Mouse (Mus musculus): Measurements from ENCODE around the gene Sesn2. TPM values are rescaled to one million over a fixed set of nuclear protein-coding genes. Genes with fewer than 3 reads are reported as not detected.

Gene Sesn2
- polyA plus RNA-seq, 1 experiment from 2014 or later = 16.0 TPM

- Histone ChIP-seq H3K27me3 (replicated peaks; ENCODE audit: insufficient read depth, low read length) (no peaks in the 10 kb centered on the region), H3K36me3 (ENCODE audit: insufficient read depth, low read length) (0 out of 2 replicates have a peak, but pooled peaks cover 6% of the 10 kb centered on the region), H3K9ac (replicated peaks; ENCODE audit: low read depth) (peak within 1 kb of the TSS; percentile 53), H3K9me3 (ENCODE audit: low read length) (no peaks in the 10 kb centered on the region), H3K27ac (ENCODE audit: low read length) (0 out of 2 replicates have a peak within 1 kb of the TSS, but pooled peaks have one; percentile 34), H3K4me3 (ENCODE audit: low read depth, low read length) (peak within 1 kb of the TSS; percentile 71), H3K4me1 (ENCODE audit: insufficient read depth, low read depth, low read length) (peaks cover 6% of the 10 kb centered on the region; the same call in 1 of the 2 replicates), H3K4me2 (replicated peaks; ENCODE audit: low read depth, low read length) (peak within 1 kb of the TSS; percentile 65)
- DNase-seq (ENCODE audit: low spot score) (peak; percentile 96), ATAC-seq (peak; percentile 93)
- TF ChIP-seq CTCF (IDR thresholded peaks at IDR 0.05) = peak; percentile 65
- TF ChIP-seq EP300 (IDR thresholded peaks at IDR 0.05) = peak; percentile 49; the same call in 1 of the 2 replicates
- WGBS = under 1% methylated on average over 44 of the region's 44 CpGs
Observed at GRCm38 (mm10) chr4:132463430-132464254, 46.7 kb downstream of the Sesn2 start, which contains the start of gene Med18. Med18 (minus strand) TSS chr4:132463921.

GRCm38 (mm10) chr4:132462836-132463235 lies 47.5 kb downstream of the Sesn2 start:
- H3K9ac ChIP-seq (replicated peaks; ENCODE audit: low read depth) = peak overlapping the region; percentile 53
- no peak for TF ChIP-seq EP300 (IDR thresholded peaks at IDR 0.05)
- peaks cover 6% of the 10 kb centered on the region; the same call in 1 of the 2 replicates for H3K36me3 ChIP-seq (ENCODE audit: insufficient read depth, low read length)
- no peak overlapping the region for H3K27ac ChIP-seq (ENCODE audit: low read length)
- ATAC-seq (no peak), DNase-seq (ENCODE audit: low spot score) (no peak)
- peak overlapping the region; percentile 71 for H3K4me3 ChIP-seq (ENCODE audit: low read depth, low read length)
- 3% methylated on average over 11 of the region's 11 CpGs for WGBS
- no peaks in the 10 kb centered on the region for H3K27me3 ChIP-seq (replicated peaks; ENCODE audit: insufficient read depth, low read length)
- H3K4me1 ChIP-seq (ENCODE audit: insufficient read depth, low read depth, low read length) = peaks cover 6% of the 10 kb centered on the region; the same call in 1 of the 2 replicates
- H3K9me3 ChIP-seq (ENCODE audit: low read length) = no peaks in the 10 kb centered on the region
- H3K4me2 ChIP-seq (replicated peaks; ENCODE audit: low read depth, low read length) = peak overlapping the region; percentile 65

GRCm38 (mm10) chr4:132460225-132460624 lies 50.1 kb downstream of the Sesn2 start:
- Histone ChIP-seq H3K4me1 (ENCODE audit: insufficient read depth, low read depth, low read length) (peaks cover 6% of the 10 kb centered on the region; the same call in 1 of the 2 replicates), H3K36me3 (ENCODE audit: insufficient read depth, low read length) (peaks cover 6% of the 10 kb centered on the region; the same call in 1 of the 2 replicates), H3K9me3 (ENCODE audit: low read length) (no peaks in the 10 kb centered on the region), H3K9ac (replicated peaks; ENCODE audit: low read depth) (no peak overlapping the region), H3K4me3 (ENCODE audit: low read depth, low read length) (no peak overlapping the region), H3K4me2 (replicated peaks; ENCODE audit: low read depth, low read length) (no peak overlapping the region), H3K27me3 (replicated peaks; ENCODE audit: insufficient read depth, low read length) (no peaks in the 10 kb centered on the region), H3K27ac (ENCODE audit: low read length) (no peak overlapping the region)
- 88% methylated on average over 8 of the region's 8 CpGs for WGBS
- DNase-seq (ENCODE audit: low spot score) = no peak
- no peak for ATAC-seq
- no peak for TF ChIP-seq CTCF (IDR thresholded peaks at IDR 0.05)
- no peak for TF ChIP-seq EP300 (IDR thresholded peaks at IDR 0.05)

GRCm38 (mm10) chr4:132455561-132455960 lies 54.7 kb downstream of the Sesn2 start:
- H3K27ac ChIP-seq (ENCODE audit: low read length) = no peak overlapping the region
- no peak for DNase-seq (ENCODE audit: low spot score)
- WGBS = 88% methylated on average over 6 of the region's 6 CpGs

GRCm38 (mm10) chr4:132455146-132455545 lies 55.2 kb downstream of the Sesn2 start:
- no peaks in the 10 kb centered on the region for H3K4me1 ChIP-seq (ENCODE audit: insufficient read depth, low read depth, low read length)
- H3K27me3 ChIP-seq (replicated peaks; ENCODE audit: insufficient read depth, low read length) = no peaks in the 10 kb centered on the region
- no peak for ATAC-seq
- H3K27ac ChIP-seq (ENCODE audit: low read length) = no peak overlapping the region
- TF ChIP-seq EP300 (IDR thresholded peaks at IDR 0.05) (no peak), CTCF (IDR thresholded peaks at IDR 0.05) (no peak)
- peaks cover 6% of the 10 kb centered on the region; the same call in 1 of the 2 replicates for H3K36me3 ChIP-seq (ENCODE audit: insufficient read depth, low read length)
- no peaks in the 10 kb centered on the region for H3K9me3 ChIP-seq (ENCODE audit: low read length)
- DNase-seq (ENCODE audit: low spot score) = no peak
- H3K9ac ChIP-seq (replicated peaks; ENCODE audit: low read depth) = no peak overlapping the region
- H3K4me2 ChIP-seq (replicated peaks; ENCODE audit: low read depth, low read length) = no peak overlapping the region
- H3K4me3 ChIP-seq (ENCODE audit: low read depth, low read length) = no peak overlapping the region
- WGBS = 66% methylated on average over 3 of the region's 3 CpGs

More at GRCm38 (mm10) chr4:132455561-132455960, 54.7 kb downstream of the Sesn2 start:
- Histone ChIP-seq H3K4me3 (ENCODE audit: low read depth, low read length) (no peak overlapping the region), H3K9me3 (ENCODE audit: low read length) (no peaks in the 10 kb centered on the region), H3K4me1 (ENCODE audit: insufficient read depth, low read depth, low read length) (no peaks in the 10 kb centered on the region), H3K4me2 (replicated peaks; ENCODE audit: low read depth, low read length) (no peak overlapping the region), H3K27me3 (replicated peaks; ENCODE audit: insufficient read depth, low read length) (no peaks in the 10 kb centered on the region), H3K36me3 (ENCODE audit: insufficient read depth, low read length) (peaks cover 6% of the 10 kb centered on the region; the same call in 1 of the 2 replicates), H3K9ac (replicated peaks; ENCODE audit: low read depth) (no peak overlapping the region)
- ATAC-seq = no peak
- TF ChIP-seq EP300 (IDR thresholded peaks at IDR 0.05) = no peak
- no peak for TF ChIP-seq CTCF (IDR thresholded peaks at IDR 0.05)

GRCm38 (mm10) chr4:132454216-132454615 lies 56.1 kb downstream of the Sesn2 start:
- H3K4me1 ChIP-seq (ENCODE audit: insufficient read depth, low read depth, low read length) = no peaks in the 10 kb centered on the region
- WGBS = 79% methylated on average over 6 of the region's 6 CpGs
- ATAC-seq (no peak), DNase-seq (ENCODE audit: low spot score) (no peak)
- TF ChIP-seq CTCF (IDR thresholded peaks at IDR 0.05) (no peak), EP300 (IDR thresholded peaks at IDR 0.05) (no peak)
- H3K4me3 ChIP-seq (ENCODE audit: low read depth, low read length) = no peak overlapping the region
- H3K9me3 ChIP-seq (ENCODE audit: low read length) = no peaks in the 10 kb centered on the region
- H3K27ac ChIP-seq (ENCODE audit: low read length) = no peak overlapping the region
- H3K27me3 ChIP-seq (replicated peaks; ENCODE audit: insufficient read depth, low read length) = no peaks in the 10 kb centered on the region
- H3K36me3 ChIP-seq (ENCODE audit: insufficient read depth, low read length) = no peaks in the 10 kb centered on the region; the same call in 1 of the 2 replicates
- H3K4me2 ChIP-seq (replicated peaks; ENCODE audit: low read depth, low read length) = no peak overlapping the region
- H3K9ac ChIP-seq (replicated peaks; ENCODE audit: low read depth) = no peak overlapping the region
